Mouse (Mus musculus): ENCODE results near the gene Srl. TPM values are rescaled to one million over a fixed set of nuclear protein-coding genes. Genes with fewer than 3 reads are reported as not detected.

Gene Srl
- polyA plus RNA-seq (2015; fragmentation: Illumina TruSeq; extraction: RNeasy Lipid Tissue Mini Kit (QIAGEN cat#74804); ENCODE audit: low read depth, low replicate concordance): 14.6 TPM

GRCm38 (mm10) chr16:4541501-4542198, at the start of gene Srl:
Srl (minus strand) TSS chr16:4541816.

GRCm38 (mm10) chr16:4559715-4560144, 18.1 kb upstream of the Srl start, which contains the start of gene Tfap4:
Tfap4 (minus strand) TSS chr16:4559854.

Other genes starting within 250 kb of the Srl start
- gene Adcy9, start 121.3 kb downstream of the Srl start, polyA plus RNA-seq (2015; fragmentation: Illumina TruSeq; extraction: RNeasy Lipid Tissue Mini Kit (QIAGEN cat#74804); ENCODE audit: low read depth, low replicate concordance): 28.0 TPM
- gene Tfap4, start 18.0 kb upstream of the Srl start, polyA plus RNA-seq (2015; fragmentation: Illumina TruSeq; extraction: RNeasy Lipid Tissue Mini Kit (QIAGEN cat#74804); ENCODE audit: low read depth, low replicate concordance): 2.7 TPM
- 8.2 TPM for gene Glis2, start 52.9 kb upstream of the Srl start, polyA plus RNA-seq (2015; fragmentation: Illumina TruSeq; extraction: RNeasy Lipid Tissue Mini Kit (QIAGEN cat#74804); ENCODE audit: low read depth, low replicate concordance)
- gene Pam16, start 83.2 kb upstream of the Srl start, polyA plus RNA-seq (2015; fragmentation: Illumina TruSeq; extraction: RNeasy Lipid Tissue Mini Kit (QIAGEN cat#74804); ENCODE audit: low read depth, low replicate concordance): 135 TPM
- 9.1 TPM for gene Vasn, start 98.1 kb upstream of the Srl start, polyA plus RNA-seq (2015; fragmentation: Illumina TruSeq; extraction: RNeasy Lipid Tissue Mini Kit (QIAGEN cat#74804); ENCODE audit: low read depth, low replicate concordance)
- gene Dnaja3, start 98.2 kb upstream of the Srl start, polyA plus RNA-seq (2015; fragmentation: Illumina TruSeq; extraction: RNeasy Lipid Tissue Mini Kit (QIAGEN cat#74804); ENCODE audit: low read depth, low replicate concordance): 62.1 TPM
- gene Coro7, start 138.0 kb upstream of the Srl start, polyA plus RNA-seq (2015; fragmentation: Illumina TruSeq; extraction: RNeasy Lipid Tissue Mini Kit (QIAGEN cat#74804); ENCODE audit: low read depth, low replicate concordance): 38.0 TPM
- gene Nmral1, start 177.5 kb upstream of the Srl start, polyA plus RNA-seq (2015; fragmentation: Illumina TruSeq; extraction: RNeasy Lipid Tissue Mini Kit (QIAGEN cat#74804); ENCODE audit: low read depth, low replicate concordance): 23.5 TPM
- gene Hmox2, start 184.5 kb upstream of the Srl start, polyA plus RNA-seq (2015; fragmentation: Illumina TruSeq; extraction: RNeasy Lipid Tissue Mini Kit (QIAGEN cat#74804); ENCODE audit: low read depth, low replicate concordance): 126 TPM
- 251 TPM for gene Cdip1, start 248.5 kb upstream of the Srl start, polyA plus RNA-seq (2015; fragmentation: Illumina TruSeq; extraction: RNeasy Lipid Tissue Mini Kit (QIAGEN cat#74804); ENCODE audit: low read depth, low replicate concordance)